Mouse (Mus musculus): ENCODE data around the gene Atg2b.

DNA sequence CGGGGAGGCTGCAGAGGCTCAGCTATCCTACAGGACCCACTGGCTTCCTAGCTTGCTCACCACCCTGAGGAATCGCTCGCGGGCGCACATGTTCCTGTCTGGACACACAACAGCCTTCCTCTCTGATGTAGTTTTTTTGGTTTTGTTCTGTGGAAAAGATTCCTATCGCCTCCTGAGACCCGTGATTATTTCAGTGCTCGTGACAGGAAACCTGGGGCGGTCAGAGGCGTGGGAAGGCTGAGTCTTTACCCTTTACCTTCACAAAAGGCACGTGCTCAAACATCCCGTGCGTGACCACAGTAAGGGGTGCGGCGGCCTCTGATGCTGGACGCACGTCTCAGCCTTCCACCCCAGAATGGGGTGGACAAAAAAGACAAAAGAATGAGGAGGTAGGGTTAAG, 104.5 kb downstream of the Atg2b start:
- TF ChIP-seq CTCF (IDR thresholded peaks at IDR 0.05; ENCODE audit: extremely low read depth, insufficient read depth, low read length) (no peak), POLR2A (IDR thresholded peaks at IDR 0.05; ENCODE audit: extremely low read depth, insufficient read depth, low read length) (no peak)

All from cortical plate, adult 2 months (tissue).